Mouse (Mus musculus): ENCODE data around the gene Irak2.

GRCm38 (mm10) chr6:113743111-113743510 is 104.8 kb downstream of the Irak2 start:
- TF ChIP-seq CTCF (IDR thresholded peaks at IDR 0.05; ENCODE audit: low read depth, low read length) (no peak), POLR2A (IDR thresholded peaks at IDR 0.05; ENCODE audit: insufficient read depth, low read length) (no peak), EP300 (IDR thresholded peaks at IDR 0.05; ENCODE audit: insufficient read depth, low read depth, low read length) (no peak)

Measured in ES-Bruce4 (cell line).